Comparison of ENCODE assay signal across 8 mouse cellular contexts in the genomic region with DNA sequence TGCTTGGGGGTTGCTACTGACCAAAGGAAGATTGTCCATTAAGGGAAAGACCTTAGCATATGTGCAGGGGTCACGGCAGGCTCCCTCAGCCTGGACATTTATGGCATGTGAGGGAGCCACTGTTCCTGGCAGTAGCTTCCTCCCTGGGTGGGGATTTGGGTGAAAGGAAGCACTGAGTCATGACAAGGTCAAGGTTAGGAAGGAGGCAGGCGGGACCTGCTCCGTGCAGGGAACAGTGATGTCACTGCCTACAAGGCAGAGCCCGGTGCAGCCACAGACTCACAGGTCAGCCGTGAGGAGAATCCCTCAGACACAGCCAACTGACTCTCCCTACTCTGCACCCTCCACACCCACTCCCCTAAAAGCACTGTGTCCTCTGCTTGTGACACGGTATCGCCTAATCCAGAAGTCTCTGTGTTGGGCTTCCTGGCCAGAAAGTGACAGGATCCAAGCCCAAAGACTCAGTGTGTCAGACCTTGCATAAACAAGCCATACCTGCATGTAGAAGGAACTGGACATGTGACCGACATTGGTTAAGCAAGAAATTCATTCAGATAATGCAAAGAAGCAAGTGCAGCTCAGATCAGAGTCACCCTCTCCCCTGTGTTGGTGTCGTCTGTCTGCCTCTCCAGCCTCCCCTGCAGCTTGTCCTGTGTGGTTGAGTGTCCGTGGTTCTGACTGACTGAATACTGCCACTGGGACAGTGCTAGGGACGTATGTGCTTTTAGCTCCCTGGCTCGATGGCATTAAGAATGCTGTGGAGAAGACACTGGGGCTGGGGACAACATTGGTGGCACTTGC. TPM values are rescaled to one million over a fixed set of nuclear protein-coding genes. Genes with fewer than 3 reads are reported as not detected.
DNase-seq lines count a peak whose midpoint lies in the region; ATAC-seq and TF ChIP-seq lines count a peak whose summit lies in the region.

No protein-coding gene starts in this region.

- no peak for TF ChIP-seq CTCF in forebrain, postnatal 0 days (IDR thresholded peaks at IDR 0.05; ENCODE audit: low read depth)

- H3K4me1 ChIP-seq in hindbrain, embryonic 16.5 days (ENCODE audit: control insufficient read depth, insufficient read depth, low read depth, low read length): peaks cover 4% of the 10 kb centered on the region; the same call in 1 of the 2 replicates
- no peaks in the 10 kb centered on the region for H3K4me1 ChIP-seq in hindbrain, embryonic 11.5 days (replicated peaks; ENCODE audit: control insufficient read depth, insufficient read depth, low read length)
- peaks cover 66% of the 10 kb centered on the region for H3K4me1 ChIP-seq in brown adipose tissue, adult 24 weeks (ENCODE audit: control insufficient read depth, insufficient read depth, insufficient read length, low read length)
- no peaks in the 10 kb centered on the region for H3K4me1 ChIP-seq in forebrain, postnatal 0 days (ENCODE audit: insufficient read depth)

- no peaks in the 10 kb centered on the region for H3K27me3 ChIP-seq in hindbrain, embryonic 16.5 days (replicated peaks; ENCODE audit: control insufficient read depth, insufficient read depth, low read length)
- no peaks in the 10 kb centered on the region for H3K27me3 ChIP-seq in hindbrain, embryonic 11.5 days (ENCODE audit: control insufficient read depth, insufficient read depth, low read length)
- no peaks in the 10 kb centered on the region for H3K27me3 ChIP-seq in forebrain, postnatal 0 days (ENCODE audit: insufficient read depth, low read length)

- H3K36me3 ChIP-seq in hindbrain, embryonic 16.5 days (ENCODE audit: control insufficient read depth, insufficient read depth, low read length): no peaks in the 10 kb centered on the region
- no peaks in the 10 kb centered on the region for H3K36me3 ChIP-seq in hindbrain, embryonic 11.5 days (ENCODE audit: control insufficient read depth, insufficient read depth, low read length)
- no peaks in the 10 kb centered on the region for H3K36me3 ChIP-seq in macrophage (ENCODE audit: inconsistent target)
- H3K36me3 ChIP-seq in forebrain, postnatal 0 days (ENCODE audit: insufficient read depth): no peaks in the 10 kb centered on the region

- no peak overlapping the region for H3K27ac ChIP-seq in hindbrain, embryonic 16.5 days (ENCODE audit: low read depth, low read length)
- no peak overlapping the region for H3K27ac ChIP-seq in hindbrain, embryonic 11.5 days (ENCODE audit: low read depth, low read length)
- H3K27ac ChIP-seq in brown adipose tissue, adult 24 weeks (replicated peaks; ENCODE audit: low read depth, low read length): peak overlapping the region; percentile 91
- peak overlapping the region; percentile 34; the same call in 1 of the 2 replicates for H3K27ac ChIP-seq in macrophage
- no peak overlapping the region for H3K27ac ChIP-seq in forebrain, postnatal 0 days (ENCODE audit: low read depth, low read length)

- no peaks in the 10 kb centered on the region for H3K79me2 ChIP-seq in macrophage (ENCODE audit: inconsistent target)

- no peak overlapping the region for H3K9ac ChIP-seq in hindbrain, embryonic 16.5 days (ENCODE audit: low read depth, low read length)
- no peak overlapping the region for H3K9ac ChIP-seq in hindbrain, embryonic 11.5 days (ENCODE audit: low read depth, low read length)
- no peak overlapping the region for H3K9ac ChIP-seq in forebrain, postnatal 0 days

- no peak overlapping the region for H3K4me3 ChIP-seq in hindbrain, embryonic 16.5 days (ENCODE audit: low read length)
- H3K4me3 ChIP-seq in hindbrain, embryonic 11.5 days (ENCODE audit: low read depth, low read length): no peak overlapping the region
- H3K4me3 ChIP-seq in brown adipose tissue, adult 24 weeks (ENCODE audit: insufficient read depth, low read depth, low read length): no peak overlapping the region
- H3K4me3 ChIP-seq in macrophage (ENCODE audit: inconsistent target): no peak overlapping the region
- H3K4me3 ChIP-seq in forebrain, postnatal 0 days (ENCODE audit: low read depth, low read length): no peak overlapping the region

- DNase-seq in hindbrain, embryonic 11.5 days (ENCODE audit: low spot score): no peak
- DNase-seq in kidney, adult 18-20 months: peak; percentile 55
- no peak for DNase-seq in layer of hippocampus, adult 8-10 months (ENCODE audit: low spot score in 2 of 2)
- no peak for DNase-seq in thymus, postnatal 0 days (ENCODE audit: low spot score)
- no peak for DNase-seq in forebrain, postnatal 0 days

- no peak overlapping the region for H3K4me2 ChIP-seq in hindbrain, embryonic 16.5 days (ENCODE audit: low read length)
- no peak overlapping the region for H3K4me2 ChIP-seq in hindbrain, embryonic 11.5 days (replicated peaks; ENCODE audit: low read depth, low read length)
- H3K4me2 ChIP-seq in forebrain, postnatal 0 days (ENCODE audit: low read depth): no peak overlapping the region

- ATAC-seq in hindbrain, embryonic 16.5 days: peak; percentile 61; the same call in 1 of the 2 replicates
- ATAC-seq in hindbrain, embryonic 11.5 days (ENCODE audit: low FRiP score): no peak
- ATAC-seq in forebrain, postnatal 0 days: no peak

- WGBS in hindbrain, embryonic 16.5 days: 73% methylated on average over 12 of the region's 12 CpGs
- WGBS in hindbrain, embryonic 11.5 days: 72% methylated on average over 12 of the region's 12 CpGs
- WGBS in macrophage (ENCODE audit: missing documents): 22% methylated on average over 12 of the region's 12 CpGs
- 82% methylated on average over 12 of the region's 12 CpGs for WGBS in forebrain, postnatal 0 days

- H3K9me3 ChIP-seq in hindbrain, embryonic 16.5 days (ENCODE audit: control insufficient read depth, low read length): no peaks in the 10 kb centered on the region
- H3K9me3 ChIP-seq in hindbrain, embryonic 11.5 days (ENCODE audit: control insufficient read depth, low read length): no peaks in the 10 kb centered on the region
- no peaks in the 10 kb centered on the region for H3K9me3 ChIP-seq in forebrain, postnatal 0 days (ENCODE audit: low read length)

RNA-seq across cellular contexts. Expression of a gene that starts 27.9 kb away (rescaled TPM):
- polyA plus RNA-seq in hindbrain, embryonic 16.5 days (2015; fragmentation: Nextera tagmentation; extraction: Ambion mirVana): 68.6 and 105 TPM in 2 replicates
- polyA plus RNA-seq in hindbrain, embryonic 11.5 days (2014; fragmentation: Nextera tagmentation; extraction: Ambion mirVana): 91.8 and 94.2 TPM in 2 replicates
- 142 and 186 TPM in 2 replicates for polyA plus RNA-seq in brown adipose tissue, adult 24 weeks (2012; ENCODE audit: insufficient read depth, insufficient read length, missing spikeins)
- total RNA-seq in macrophage (2018; cell fraction: chromatin; rRNA removed): 10 to 100 TPM in 1 of 26 experiments, 1 to 10 TPM in 4, under 1 TPM in 15, not detected in 6; 0.06 to 30.4 (median 0.25) TPM
- total RNA-seq in macrophage (2018; cell fraction: cytosol; rRNA removed): under 1 TPM in 23 of 26 experiments, not detected in 3; 0.03 to 0.78 (median 0.19) TPM
- total RNA-seq in macrophage (2018; cell fraction: nucleus; rRNA removed): 1 to 10 TPM in 5 of 26 experiments, under 1 TPM in 15, not detected in 6; 0.07 to 5.6 (median 0.69) TPM
- 0.39 to 0.96 TPM (median 0.86 TPM) in 3 replicates for polyA plus RNA-seq in macrophage (2018)
- 10 to 100 TPM; 34.9 to 38.4 (median 36.1) TPM for total RNA-seq in layer of hippocampus, adult 8-10 months (2022)
- 56.0 and 57.0 TPM in 2 replicates for polyA plus RNA-seq in thymus, postnatal 0 days (2015; fragmentation: Nextera tagmentation; extraction: Ambion mirVana)
- total RNA-seq in forebrain, postnatal 0 days (2014; rRNA removed): 114 and 217 TPM in 2 replicates
- polyA plus RNA-seq in forebrain, postnatal 0 days (2015; fragmentation: Nextera tagmentation; extraction: Ambion mirVana): 43.1 and 45.1 TPM in 2 replicates

RNA-seq across cellular contexts. Expression of a gene that starts 27.9 kb away (rescaled TPM):
- polyA plus RNA-seq in hindbrain, embryonic 16.5 days (2015; fragmentation: Nextera tagmentation; extraction: Ambion mirVana): 28.9 and 42.5 TPM in 2 replicates
- polyA plus RNA-seq in hindbrain, embryonic 11.5 days (2014; fragmentation: Nextera tagmentation; extraction: Ambion mirVana): 26.2 and 29.9 TPM in 2 replicates
- 51.1 and 77.2 TPM in 2 replicates for polyA plus RNA-seq in brown adipose tissue, adult 24 weeks (2012; ENCODE audit: insufficient read depth, insufficient read length, missing spikeins)
- total RNA-seq in macrophage (2018; cell fraction: chromatin; rRNA removed): 10 to 100 TPM in 1 of 26 experiments, 1 to 10 TPM in 4, under 1 TPM in 18, not detected in 3; 0.13 to 23.6 (median 0.59) TPM
- under 1 TPM; 0.09 to 0.74 (median 0.24) TPM for total RNA-seq in macrophage (2018; cell fraction: cytosol; rRNA removed)
- total RNA-seq in macrophage (2018; cell fraction: nucleus; rRNA removed): 1 to 10 TPM in 3 of 26 experiments, under 1 TPM in 22, not detected in 1; 0.12 to 3.7 (median 0.68) TPM
- polyA plus RNA-seq in macrophage (2018): 0.16 to 0.59 TPM (median 0.19 TPM) in 3 replicates
- total RNA-seq in layer of hippocampus, adult 8-10 months (2022): 10 to 100 TPM; 39.6 to 55.5 (median 43.9) TPM
- polyA plus RNA-seq in thymus, postnatal 0 days (2015; fragmentation: Nextera tagmentation; extraction: Ambion mirVana): 25.4 and 27.8 TPM in 2 replicates
- 57.0 and 95.7 TPM in 2 replicates for total RNA-seq in forebrain, postnatal 0 days (2014; rRNA removed)
- 23.1 and 26.6 TPM in 2 replicates for polyA plus RNA-seq in forebrain, postnatal 0 days (2015; fragmentation: Nextera tagmentation; extraction: Ambion mirVana)

Comparison
In these comparisons a context has a peak if more than half of its experiments do, and no peak if none do; other contexts are left out.
1. H3K27ac ChIP-seq: peak in brown adipose tissue, adult 24 weeks (single experiment) and macrophage (single experiment); none in hindbrain, embryonic 16.5 days (single experiment), hindbrain, embryonic 11.5 days (single experiment) and forebrain, postnatal 0 days (single experiment).
2. RNA of a gene that starts 27.9 kb away (polyA plus RNA-seq): 142 to 186 TPM in brown adipose tissue, adult 24 weeks, 91.8 to 94.2 TPM in hindbrain, embryonic 11.5 days, 68.6 to 105 TPM in hindbrain, embryonic 16.5 days, 56.0 to 57.0 TPM in thymus, postnatal 0 days and 43.1 to 45.1 TPM in forebrain, postnatal 0 days; 0.39 to 0.96 TPM in macrophage; every median in the first group is over 10 times any median in the second.
3. RNA of a gene that starts 27.9 kb away (polyA plus RNA-seq): 51.1 to 77.2 TPM in brown adipose tissue, adult 24 weeks, 26.2 to 29.9 TPM in hindbrain, embryonic 11.5 days, 28.9 to 42.5 TPM in hindbrain, embryonic 16.5 days, 25.4 to 27.8 TPM in thymus, postnatal 0 days and 23.1 to 26.6 TPM in forebrain, postnatal 0 days; 0.16 to 0.59 TPM in macrophage; every median in the first group is over 10 times any median in the second.